ENCODE assay signal across 21 mouse cellular contexts in genomic region chr11:116007095-116007850, GRCm38 (mm10). TPM values are rescaled to one million over a fixed set of nuclear protein-coding genes. Genes with fewer than 3 reads are reported as not detected.
A peak's percentile ranks its signal among the peaks of the same experiment; 100 is the strongest.
DNase-seq lines count a peak whose midpoint lies in the region; ATAC-seq lines count a peak whose summit lies in the region.
"Had no signal": no experiment of that assay in that cellular context is flagged by ENCODE, and none has a peak within 500 bp of the region (broad histone marks: within the 10 kb centered on the region; RNA-seq: fewer than 3 reads in every experiment).

No protein-coding gene starts in this region.

- peaks cover 27% of the 10 kb centered on the region for H3K4me1 ChIP-seq in hindbrain, embryonic 12.5 days
- peaks cover 18% of the 10 kb centered on the region for H3K4me1 ChIP-seq in hindbrain, embryonic 16.5 days (ENCODE audit: control insufficient read depth, insufficient read depth, low read depth, low read length)
- peaks cover 33% of the 10 kb centered on the region for H3K4me1 ChIP-seq in intestine, embryonic 15.5 days (replicated peaks)
- peaks cover 55% of the 10 kb centered on the region for H3K4me1 ChIP-seq in limb, embryonic 10.5 days

- H3K4me3 ChIP-seq in hindbrain, embryonic 12.5 days: no peak overlapping the region
- H3K4me3 ChIP-seq in hindbrain, embryonic 16.5 days (ENCODE audit: low read length): no peak overlapping the region
- H3K4me3 ChIP-seq in intestine, embryonic 15.5 days (replicated peaks): no peak overlapping the region
- 0 out of 2 replicates have a peak overlapping the region, but pooled peaks have one; percentile 9 for H3K4me3 ChIP-seq in limb, embryonic 10.5 days
- H3K4me3 ChIP-seq: forebrain, embryonic 13.5 days; left cerebral cortex, adult 2 months; midbrain, embryonic 15.5 days; neural tube, embryonic 15.5 days had no signal

- H3K36me3 ChIP-seq in hindbrain, embryonic 12.5 days: 0 out of 2 replicates have a peak, but pooled peaks cover 6% of the 10 kb centered on the region
- no peaks in the 10 kb centered on the region; the same call in 1 of the 2 replicates for H3K36me3 ChIP-seq in hindbrain, embryonic 16.5 days (ENCODE audit: control insufficient read depth, insufficient read depth, low read length)
- H3K36me3 ChIP-seq in intestine, embryonic 15.5 days: peaks cover 19% of the 10 kb centered on the region
- peaks cover 45% of the 10 kb centered on the region for H3K36me3 ChIP-seq in limb, embryonic 10.5 days
- H3K36me3 ChIP-seq: midbrain, embryonic 15.5 days had no signal

- H3K27ac ChIP-seq in hindbrain, embryonic 12.5 days: no peak overlapping the region
- no peak overlapping the region for H3K27ac ChIP-seq in hindbrain, embryonic 16.5 days (ENCODE audit: low read depth, low read length)
- peak overlapping the region; percentile 84; the same call in 1 of the 2 replicates for H3K27ac ChIP-seq in intestine, embryonic 15.5 days
- no peak overlapping the region for H3K27ac ChIP-seq in limb, embryonic 10.5 days
- H3K27ac ChIP-seq: forebrain, embryonic 13.5 days; hindbrain, embryonic 14.5 days; left cerebral cortex, adult 2 months; macrophage; midbrain, embryonic 15.5 days; neural tube, embryonic 15.5 days had no signal

- no peaks in the 10 kb centered on the region for H3K9me3 ChIP-seq in hindbrain, embryonic 12.5 days (replicated peaks)
- no peaks in the 10 kb centered on the region for H3K9me3 ChIP-seq in hindbrain, embryonic 16.5 days (ENCODE audit: control insufficient read depth, low read length)
- no peaks in the 10 kb centered on the region for H3K9me3 ChIP-seq in intestine, embryonic 15.5 days
- no peaks in the 10 kb centered on the region for H3K9me3 ChIP-seq in limb, embryonic 10.5 days (replicated peaks)
- H3K9me3 ChIP-seq: forebrain, embryonic 13.5 days; midbrain, embryonic 15.5 days; neural tube, embryonic 15.5 days had no signal

- H3K4me2 ChIP-seq in hindbrain, embryonic 12.5 days (replicated peaks): no peak overlapping the region
- no peak overlapping the region for H3K4me2 ChIP-seq in hindbrain, embryonic 16.5 days (ENCODE audit: low read length)
- 0 out of 2 replicates have a peak overlapping the region, but pooled peaks have one; percentile 76 for H3K4me2 ChIP-seq in intestine, embryonic 15.5 days (replicated peaks)
- H3K4me2 ChIP-seq: forebrain, embryonic 13.5 days; hindbrain, embryonic 14.5 days; midbrain, embryonic 15.5 days; neural tube, embryonic 15.5 days had no signal

- H3K9ac ChIP-seq in hindbrain, embryonic 12.5 days: 0 out of 2 replicates have a peak overlapping the region, but pooled peaks have one; percentile 0
- no peak overlapping the region for H3K9ac ChIP-seq in hindbrain, embryonic 16.5 days (ENCODE audit: low read depth, low read length)
- H3K9ac ChIP-seq in intestine, embryonic 15.5 days: 0 out of 2 replicates have a peak overlapping the region, but pooled peaks have one; percentile 17
- H3K9ac ChIP-seq: forebrain, embryonic 13.5 days; hindbrain, embryonic 14.5 days; midbrain, embryonic 15.5 days; neural tube, embryonic 15.5 days had no signal

- peaks cover 9% of the 10 kb centered on the region; the same call in 1 of the 2 replicates for H3K27me3 ChIP-seq in hindbrain, embryonic 12.5 days
- H3K27me3 ChIP-seq in hindbrain, embryonic 16.5 days (replicated peaks; ENCODE audit: control insufficient read depth, insufficient read depth, low read length): no peaks in the 10 kb centered on the region
- no peaks in the 10 kb centered on the region for H3K27me3 ChIP-seq in intestine, embryonic 15.5 days (replicated peaks)
- no peaks in the 10 kb centered on the region for H3K27me3 ChIP-seq in limb, embryonic 10.5 days (ENCODE audit: low read depth, poor library complexity, severe bottlenecking)
- H3K27me3 ChIP-seq: forebrain, embryonic 13.5 days; midbrain, embryonic 15.5 days; neural tube, embryonic 15.5 days; Patski had no signal

- no peak for ATAC-seq in hindbrain, embryonic 12.5 days (ENCODE audit: low FRiP score)
- ATAC-seq in hindbrain, embryonic 16.5 days: no peak
- no peak for ATAC-seq in intestine, embryonic 15.5 days
- ATAC-seq: forebrain, embryonic 13.5 days; midbrain, embryonic 15.5 days; Patski had no signal

- peak; percentile 46 for DNase-seq in cerebellum, adult 9-10 months
- no peak for DNase-seq in cerebellum, adult 18-20 months
- no peak for DNase-seq in limb, embryonic 10.5 days (ENCODE audit: low spot score)
- no peak for DNase-seq in embryo, embryonic 10.5 days (ENCODE audit: low spot score)
- DNase-seq: adrenal gland, postnatal 14 days; gastrocnemius, postnatal 10 days; kidney, postnatal 25 days; lung, adult 18-20 months; lung, postnatal 10 days; retina, postnatal 1 day; right cerebral cortex, postnatal 14 days had no signal

- 87% methylated on average over 28 of the region's 28 CpGs for WGBS in hindbrain, embryonic 12.5 days
- WGBS in hindbrain, embryonic 16.5 days: 93% methylated on average over 28 of the region's 28 CpGs
- WGBS in intestine, embryonic 15.5 days: 87% methylated on average over 28 of the region's 28 CpGs
- 88% methylated on average over 28 of the region's 28 CpGs for WGBS in limb, embryonic 10.5 days

RNA-seq across cellular contexts. Expression of gene Galk1, which starts 5.2 kb away (rescaled TPM):
- 109 and 115 TPM in 2 replicates for polyA plus RNA-seq in hindbrain, embryonic 12.5 days (2016; fragmentation: Nextera tagmentation; extraction: Ambion mirVana)
- 76.0 and 76.2 TPM in 2 replicates for polyA plus RNA-seq in hindbrain, embryonic 16.5 days (2015; fragmentation: Nextera tagmentation; extraction: Ambion mirVana)
- 274 and 302 TPM in 2 replicates for polyA plus RNA-seq in intestine, embryonic 15.5 days (2015; fragmentation: Nextera tagmentation; extraction: Ambion mirVana)
- 243 and 283 TPM in 2 replicates for polyA plus RNA-seq in limb, embryonic 10.5 days (2016; fragmentation: Nextera tagmentation; extraction: Ambion mirVana)

RNA-seq across cellular contexts. Expression of gene H3f3b, which starts 20.5 kb away (rescaled TPM):
- 2,216 and 2,474 TPM in 2 replicates for polyA plus RNA-seq in hindbrain, embryonic 12.5 days (2016; fragmentation: Nextera tagmentation; extraction: Ambion mirVana)
- 1,585 and 1,603 TPM in 2 replicates for polyA plus RNA-seq in hindbrain, embryonic 16.5 days (2015; fragmentation: Nextera tagmentation; extraction: Ambion mirVana)
- 1,398 and 1,618 TPM in 2 replicates for polyA plus RNA-seq in intestine, embryonic 15.5 days (2015; fragmentation: Nextera tagmentation; extraction: Ambion mirVana)
- 1,754 and 1,985 TPM in 2 replicates for polyA plus RNA-seq in limb, embryonic 10.5 days (2016; fragmentation: Nextera tagmentation; extraction: Ambion mirVana)

RNA-seq across cellular contexts. Expression of gene Unk, which starts 22.8 kb away (rescaled TPM):
- 48.8 and 49.1 TPM in 2 replicates for polyA plus RNA-seq in hindbrain, embryonic 12.5 days (2016; fragmentation: Nextera tagmentation; extraction: Ambion mirVana)
- 30.1 and 37.6 TPM in 2 replicates for polyA plus RNA-seq in hindbrain, embryonic 16.5 days (2015; fragmentation: Nextera tagmentation; extraction: Ambion mirVana)
- polyA plus RNA-seq in intestine, embryonic 15.5 days (2015; fragmentation: Nextera tagmentation; extraction: Ambion mirVana): 25.7 and 27.4 TPM in 2 replicates
- polyA plus RNA-seq in limb, embryonic 10.5 days (2016; fragmentation: Nextera tagmentation; extraction: Ambion mirVana): 46.1 and 53.2 TPM in 2 replicates

RNA-seq across cellular contexts. Expression of gene Itgb4, which starts 32.8 kb away (rescaled TPM):
- 1.7 and 2.1 TPM in 2 replicates for polyA plus RNA-seq in hindbrain, embryonic 12.5 days (2016; fragmentation: Nextera tagmentation; extraction: Ambion mirVana)
- 1.8 and 2.1 TPM in 2 replicates for polyA plus RNA-seq in hindbrain, embryonic 16.5 days (2015; fragmentation: Nextera tagmentation; extraction: Ambion mirVana)
- 7.9 and 10.0 TPM in 2 replicates for polyA plus RNA-seq in intestine, embryonic 15.5 days (2015; fragmentation: Nextera tagmentation; extraction: Ambion mirVana)
- polyA plus RNA-seq in limb, embryonic 10.5 days (2016; fragmentation: Nextera tagmentation; extraction: Ambion mirVana): 0.90 and 1.6 TPM in 2 replicates
- polyA plus RNA-seq: macrophage had no signal
